Mouse (Mus musculus) layer of hippocampus, postnatal 36 days (tissue): ENCODE data around the gene Calr4. TPM values are rescaled to one million over a fixed set of nuclear protein-coding genes. Genes with fewer than 3 reads are reported as not detected.

Experiments used
- DNase-seq, 2 experiments: peaks; one replicate each; pipeline ENCODE4 v3.0.0; 2022
- total RNA-seq, 2 experiments: library from RNA; stranded (reverse); gene quantifications; 2 replicates each; pipeline ENCODE4 v1.2.3; 2021

Gene Calr4
- total RNA-seq, 2 experiments from 2014 or later, result 0.71 to 0.75 TPM

DNA sequence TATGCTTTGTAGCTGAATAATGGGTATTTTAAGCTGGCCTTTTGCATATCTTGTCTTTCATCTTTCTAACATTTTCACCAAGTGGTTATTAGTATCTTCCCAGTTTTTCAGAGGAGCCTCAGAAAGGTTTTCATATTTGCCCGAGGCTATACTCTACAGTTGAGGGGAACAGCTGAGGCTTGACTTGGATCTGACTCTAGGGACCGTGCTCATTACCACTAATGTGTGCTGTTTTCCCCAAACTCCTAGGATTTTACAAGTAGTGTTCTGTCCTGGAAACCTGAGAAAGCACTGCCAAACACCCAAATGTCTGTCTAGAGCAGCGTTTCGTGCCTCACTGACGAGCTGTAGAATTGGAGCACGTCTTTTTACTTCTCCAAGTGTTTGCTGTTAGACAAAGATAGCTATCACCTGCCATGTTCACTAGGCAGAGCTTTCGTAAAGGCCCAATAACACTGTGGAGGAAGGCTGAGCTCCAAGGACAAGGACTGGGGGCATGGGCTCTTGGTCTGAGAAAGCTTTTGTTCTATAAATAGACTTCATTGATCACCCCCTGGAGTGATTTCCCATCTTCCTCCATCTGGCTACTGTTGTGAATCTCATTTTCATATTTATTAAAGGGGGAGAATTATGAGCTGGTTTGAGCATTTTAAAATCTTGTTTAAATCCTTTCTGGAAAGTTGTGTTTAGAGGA, 2.0 kb downstream of the Calr4 start:
- no peak for DNase-seq

GRCm38 (mm10) chr4:109238428-109239268, 4.4 kb downstream of the Calr4 start:
- DNase-seq, result peak; percentile 45 to 57

DNA sequence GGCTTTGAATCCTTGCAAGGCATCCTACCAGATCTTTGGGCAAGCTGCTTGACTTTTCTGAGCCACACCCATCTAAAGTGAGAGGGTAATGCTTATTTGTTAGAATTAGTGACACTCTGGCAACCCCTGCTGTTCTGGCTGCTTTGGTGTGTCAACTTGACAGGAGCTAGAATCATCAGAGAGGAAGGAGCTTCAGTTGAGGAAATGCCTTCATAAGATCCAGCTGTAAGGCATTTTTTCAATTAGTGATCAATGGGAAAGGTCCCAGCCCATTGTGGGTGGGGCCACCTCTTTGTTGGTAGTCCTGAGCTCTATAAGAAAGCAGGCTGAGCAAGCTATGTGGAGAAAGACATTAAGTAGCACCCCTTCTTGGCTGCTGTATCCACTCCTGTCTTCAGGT, 6.9 kb downstream of the Calr4 start:
- DNase-seq, result no peak

- DNase-seq, result no peak
Observed at GRCm38 (mm10) chr4:109241934-109242333, 7.6 kb downstream of the Calr4 start.

- DNase-seq, result no peak
Observed at GRCm38 (mm10) chr4:109244506-109244905, 10.2 kb downstream of the Calr4 start.

- DNase-seq, result no peak
Observed at GRCm38 (mm10) chr4:109245016-109245620, 10.8 kb downstream of the Calr4 start.

DNA sequence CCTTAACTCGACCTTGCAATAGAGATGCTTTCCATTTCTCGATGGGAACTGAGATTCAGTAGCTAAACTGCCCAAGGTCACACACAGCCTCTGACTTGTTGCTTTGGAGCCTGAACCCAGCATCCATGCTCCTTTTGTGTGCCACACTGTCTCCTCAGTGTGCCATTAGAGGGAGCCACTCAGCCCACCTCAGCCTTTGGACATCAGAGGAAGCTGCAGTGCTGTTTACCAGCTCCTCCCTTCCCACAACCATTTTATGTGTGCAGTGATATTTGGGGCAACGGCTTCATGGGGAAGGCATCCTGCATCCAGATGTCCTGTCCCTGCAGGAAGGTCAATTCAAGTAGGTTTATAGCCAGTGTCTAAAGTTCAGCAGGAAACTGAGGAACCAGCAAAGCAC, 17.3 kb downstream of the Calr4 start:
- DNase-seq, result no peak

- no peak for DNase-seq
Observed at GRCm38 (mm10) chr4:109252199-109252598, 17.9 kb downstream of the Calr4 start.

GRCm38 (mm10) chr4:109253664-109254151, 19.4 kb downstream of the Calr4 start:
- no peak for DNase-seq

DNA sequence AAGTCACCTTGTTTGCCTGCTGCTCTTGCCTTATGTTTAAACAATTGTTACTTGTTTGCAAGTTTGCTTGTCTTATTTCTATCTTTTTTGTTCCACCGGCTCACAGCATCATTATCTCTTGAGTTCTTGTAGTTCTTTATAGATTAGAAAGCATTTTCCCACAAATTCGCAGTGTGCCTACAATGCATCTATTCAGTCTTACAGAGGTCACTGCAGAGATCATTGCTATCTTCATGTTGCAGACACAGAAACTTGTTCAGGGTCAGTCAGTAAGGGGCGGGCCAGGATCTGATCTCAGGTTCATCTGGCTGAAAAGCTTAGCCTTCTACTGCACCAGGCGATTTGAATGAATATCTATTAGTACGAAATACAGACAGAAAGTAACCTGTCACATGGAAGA, 20.2 kb downstream of the Calr4 start:
- no peak for DNase-seq

DNA sequence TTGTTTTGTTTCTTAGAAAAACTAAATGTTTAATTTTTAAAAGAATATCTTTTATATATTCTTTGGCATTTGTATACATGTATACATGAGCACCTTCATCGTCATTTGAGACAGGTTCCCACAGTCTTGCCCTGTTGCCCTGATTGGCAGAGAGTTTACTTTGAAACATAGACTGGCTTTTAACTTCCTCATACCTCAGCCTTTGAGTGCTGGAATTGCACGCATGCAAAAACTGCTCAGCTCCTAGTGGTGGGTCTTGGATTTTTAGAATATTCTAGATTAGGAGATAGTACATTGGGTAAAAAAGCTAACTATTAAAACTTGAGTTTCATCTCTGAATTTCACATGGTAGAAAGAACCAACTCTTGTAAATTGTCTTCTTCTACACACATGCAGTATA, 21.0 kb downstream of the Calr4 start:
- no peak for DNase-seq

GRCm38 (mm10) chr4:109255727-109256417, 21.6 kb downstream of the Calr4 start:
- DNase-seq, result no peak

GRCm38 (mm10) chr4:109256791-109257190, 22.5 kb downstream of the Calr4 start:
- DNase-seq, result no peak

DNA sequence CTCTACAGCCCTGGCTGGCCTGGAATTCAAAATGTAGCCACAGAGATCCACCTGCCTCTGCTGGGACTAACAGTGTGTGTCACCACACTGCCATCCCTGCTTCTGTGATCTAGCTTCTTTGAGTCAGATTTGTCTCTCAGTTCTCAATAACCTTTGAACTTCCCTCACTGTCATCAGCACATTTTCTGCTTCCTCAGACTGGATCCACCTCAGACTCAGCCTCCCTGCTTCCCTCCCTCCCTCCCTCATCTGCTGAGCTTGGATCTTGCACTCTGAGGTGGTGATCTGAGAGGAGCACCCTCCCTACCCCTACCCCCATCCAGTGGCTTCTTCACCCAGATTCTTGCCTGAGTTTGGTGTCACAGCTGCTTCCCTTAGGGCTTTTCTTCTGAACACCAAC, 23.4 kb downstream of the Calr4 start:
- DNase-seq, result no peak

DNA sequence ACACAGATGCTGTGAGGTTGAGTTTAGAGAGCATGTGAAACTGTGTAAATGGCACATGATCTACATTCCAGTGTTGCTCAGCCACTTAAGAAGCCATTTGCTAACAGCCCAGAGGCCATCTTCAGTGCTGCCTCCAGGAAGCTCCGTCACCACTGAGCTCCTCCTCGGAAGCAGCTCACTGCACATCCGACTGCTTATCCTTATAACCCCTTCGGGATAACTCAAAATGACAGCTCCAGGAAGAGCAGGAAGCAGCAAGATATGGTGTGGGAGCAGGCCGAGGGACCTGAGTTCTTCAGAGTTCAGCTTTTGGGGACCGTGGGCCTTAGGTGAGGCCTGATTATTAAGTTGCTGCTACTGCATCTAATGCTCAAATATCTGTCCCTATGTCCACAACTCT, 27.8 kb downstream of the Calr4 start:
- no peak for DNase-seq

DNA sequence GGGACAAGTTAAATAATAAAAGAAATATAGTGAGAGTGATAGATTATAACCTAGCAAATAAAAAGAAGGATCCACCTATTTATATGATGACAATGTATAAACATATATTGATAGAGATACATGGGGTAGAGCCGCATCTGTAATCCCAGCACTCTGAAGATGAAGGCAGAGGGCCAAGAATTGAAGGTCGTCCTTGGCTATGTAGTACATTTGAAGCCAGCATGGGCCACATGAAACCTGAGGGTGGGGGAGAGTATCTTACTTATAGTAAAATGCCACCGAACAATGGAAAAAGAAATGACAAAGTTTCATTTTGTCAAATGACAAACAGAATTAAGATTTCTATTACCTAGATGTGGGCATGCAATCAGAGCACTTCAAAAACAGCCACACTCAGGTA, 31.8 kb downstream of the Calr4 start:
- no peak for DNase-seq

- DNase-seq, result no peak
Observed at GRCm38 (mm10) chr4:109266744-109267143, 32.5 kb downstream of the Calr4 start.

GRCm38 (mm10) chr4:109267452-109267851, 33.2 kb downstream of the Calr4 start:
- DNase-seq, result no peak

GRCm38 (mm10) chr4:109268903-109269302, 34.6 kb downstream of the Calr4 start:
- no peak for DNase-seq

GRCm38 (mm10) chr4:109271803-109272202, 37.5 kb downstream of the Calr4 start:
- DNase-seq, result no peak

- no peak for DNase-seq
Observed at GRCm38 (mm10) chr4:109273586-109274240, 39.4 kb downstream of the Calr4 start.
